Mouse (Mus musculus): ENCODE data around the gene Cadm1. TPM values are rescaled to one million over a fixed set of nuclear protein-coding genes. Genes with fewer than 3 reads are reported as not detected.

Cadm1 gene
- polyA plus RNA-seq, 1 experiment = not detected

DNA sequence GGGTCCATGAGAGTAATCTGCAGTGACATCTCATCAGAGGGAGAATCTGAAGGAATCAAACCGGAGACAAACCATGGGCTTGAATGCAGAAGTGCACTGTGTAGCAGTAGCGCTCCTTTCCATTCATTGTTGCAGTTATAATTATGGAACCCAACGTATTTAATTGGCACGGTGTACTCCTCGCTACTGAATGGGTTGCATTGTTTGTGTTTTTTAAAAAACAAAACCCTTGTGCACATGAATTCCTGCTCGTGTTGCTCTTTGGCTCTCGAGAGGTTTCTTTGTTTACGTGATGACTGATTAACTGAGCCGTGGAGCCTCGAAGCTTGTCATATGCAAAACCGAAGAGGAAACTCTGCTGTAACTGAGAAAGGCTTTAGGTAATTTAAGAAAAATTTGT is 45.8 kb downstream of the Cadm1 start:
- TF ChIP-seq GATA1 (IDR thresholded peaks at IDR 0.05; ENCODE audit: low read length) = no peak

DNA sequence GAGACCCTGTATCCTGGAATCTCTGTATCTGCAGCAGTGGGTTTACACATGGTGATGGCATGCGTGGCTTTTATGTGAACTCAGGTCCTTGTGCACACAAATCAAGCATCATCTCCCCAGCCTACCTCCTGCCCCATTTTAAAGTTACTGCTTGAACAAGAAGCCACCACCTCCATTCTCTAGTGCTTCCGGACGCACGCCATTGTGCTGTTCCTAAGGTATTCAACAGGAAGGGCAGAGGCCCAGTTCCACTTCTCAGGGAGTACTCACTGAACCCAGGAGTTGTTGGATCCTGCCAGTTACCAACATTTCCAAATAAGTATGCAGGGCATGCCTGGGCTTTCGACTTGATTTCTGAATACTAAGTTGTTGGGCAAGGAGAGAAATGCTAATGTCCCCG is 49.5 kb downstream of the Cadm1 start:
- no peak for TF ChIP-seq GATA1 (IDR thresholded peaks at IDR 0.05; ENCODE audit: low read length)

DNA sequence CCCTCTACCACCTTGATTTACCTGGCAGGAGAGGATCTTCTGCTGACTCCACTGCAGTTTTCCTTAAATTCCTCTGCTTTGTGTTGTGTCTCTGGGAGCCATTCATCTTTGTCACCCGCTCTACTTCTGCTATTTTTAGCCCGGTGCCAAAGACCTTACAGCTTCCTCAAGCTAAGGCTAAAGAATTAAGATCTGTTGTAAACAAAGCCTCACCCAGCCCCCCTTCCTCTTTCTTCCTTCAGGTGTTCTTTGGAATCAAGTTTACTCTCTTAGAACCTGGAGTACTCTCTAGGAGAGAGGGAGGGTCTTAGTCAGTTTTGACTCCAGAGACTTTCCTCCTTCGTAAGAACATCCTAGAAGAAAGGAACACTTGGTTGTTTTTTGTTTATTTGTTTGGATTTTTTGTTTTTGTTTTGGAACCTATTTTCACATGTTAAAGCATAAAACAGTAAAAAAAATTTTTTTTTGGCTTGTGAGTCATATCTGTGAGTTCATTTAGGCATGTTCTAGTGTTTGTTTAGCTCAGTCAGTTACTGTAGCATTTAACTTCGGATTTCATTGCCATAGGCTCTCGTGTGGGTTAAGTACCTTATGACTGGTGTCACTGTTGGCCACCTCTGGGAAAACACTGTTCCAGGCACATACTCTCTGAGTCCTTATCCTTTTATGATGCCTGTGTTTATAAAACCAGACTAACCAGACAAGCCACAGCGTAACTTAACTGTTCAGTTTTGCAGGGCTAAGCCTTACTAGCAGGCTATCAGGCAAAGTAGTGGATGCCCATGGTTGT is 51.8 kb downstream of the Cadm1 start:
- no peak for TF ChIP-seq GATA1 (IDR thresholded peaks at IDR 0.05; ENCODE audit: low read length)

DNA sequence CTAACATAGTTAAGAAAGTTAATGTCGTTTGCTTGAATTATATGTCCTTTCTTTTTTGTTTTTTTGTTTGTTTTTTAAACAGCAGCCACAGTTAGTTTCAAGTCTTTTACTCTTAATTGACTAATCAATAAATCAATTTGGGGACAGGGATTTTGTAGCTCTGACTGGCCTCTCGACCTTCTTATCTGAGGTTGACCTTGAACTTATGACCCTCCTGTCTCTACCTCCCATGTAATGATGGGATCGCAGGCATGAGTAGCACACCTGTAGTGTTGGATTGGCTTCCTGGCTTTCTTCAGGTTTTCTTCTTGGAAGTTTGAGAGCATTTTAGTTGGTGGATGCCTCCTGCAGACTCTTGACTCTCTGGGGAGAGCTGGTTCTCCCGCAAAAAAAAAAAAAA is 53.3 kb downstream of the Cadm1 start:
- no peak for TF ChIP-seq GATA1 (IDR thresholded peaks at IDR 0.05; ENCODE audit: low read length)

DNA sequence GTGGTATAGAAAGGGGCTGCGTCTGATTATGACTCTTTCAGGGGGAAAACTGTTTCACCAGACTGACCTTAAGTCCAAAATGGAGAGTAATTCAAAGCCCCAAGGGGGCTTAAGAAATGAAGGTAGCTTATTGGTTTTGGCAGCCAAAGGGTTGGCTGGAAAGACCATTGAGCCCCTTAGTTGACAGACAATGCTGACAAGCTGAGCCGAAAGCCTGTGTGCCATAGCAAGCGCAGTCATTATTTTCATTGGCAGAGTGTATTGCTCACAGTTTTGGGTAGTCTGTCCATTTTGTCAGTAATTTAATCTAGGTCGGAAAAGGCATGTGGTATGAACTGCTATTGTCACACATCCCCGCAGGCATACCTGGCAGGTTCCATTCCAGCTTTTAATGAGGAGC is 56.2 kb downstream of the Cadm1 start:
- no peak for TF ChIP-seq GATA1 (IDR thresholded peaks at IDR 0.05; ENCODE audit: low read length)

DNA sequence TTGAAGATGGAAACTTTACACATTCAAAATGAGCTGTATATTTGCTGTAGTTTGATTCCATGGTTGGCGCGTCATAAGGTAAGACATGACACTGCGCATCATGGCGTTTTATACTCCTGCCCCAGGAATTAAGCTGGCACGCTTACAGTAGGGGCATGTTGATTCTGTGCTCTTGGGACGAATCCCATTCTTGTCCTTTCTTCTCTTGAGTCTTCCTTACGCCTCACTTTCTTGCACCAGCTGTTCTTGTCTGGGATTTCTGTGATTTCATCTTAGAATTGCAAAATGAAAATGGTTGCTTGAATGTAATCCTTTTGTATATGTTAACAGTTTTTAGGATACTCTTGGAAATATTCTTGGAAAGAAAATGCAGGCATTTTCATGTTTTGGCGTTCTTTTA is 56.9 kb downstream of the Cadm1 start:
- no peak for TF ChIP-seq GATA1 (IDR thresholded peaks at IDR 0.05; ENCODE audit: low read length)

DNA sequence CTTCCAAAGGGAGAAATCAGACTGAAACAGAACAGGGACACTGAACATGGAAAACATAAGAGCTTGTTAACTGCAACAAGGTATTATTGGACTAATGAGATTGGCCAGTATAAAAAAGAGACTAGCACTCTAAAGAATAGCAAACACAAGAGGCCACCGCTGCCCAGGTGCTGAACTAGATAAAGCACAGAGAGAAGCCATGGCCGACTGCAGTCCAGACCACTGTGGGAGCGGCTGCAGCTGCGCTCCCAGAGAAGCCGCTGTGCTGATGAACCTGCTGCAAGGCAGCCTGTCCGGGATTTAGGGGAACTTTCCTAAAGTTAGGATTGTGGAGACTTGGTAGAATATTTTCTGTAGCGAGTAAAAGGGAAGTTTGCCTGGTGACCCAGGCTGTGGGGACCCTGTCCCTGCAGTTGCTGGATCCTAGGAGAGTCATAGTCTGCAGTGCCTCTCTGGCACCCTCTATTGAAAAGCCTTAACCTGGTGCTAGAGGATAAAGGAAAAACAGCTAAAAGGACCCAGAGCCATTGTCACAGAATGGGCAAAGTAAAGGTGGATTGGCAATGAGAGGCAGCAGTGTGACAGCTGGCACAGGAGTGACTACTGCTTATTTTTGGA is 57.7 kb downstream of the Cadm1 start:
- no peak for TF ChIP-seq GATA1 (IDR thresholded peaks at IDR 0.05; ENCODE audit: low read length)

DNA sequence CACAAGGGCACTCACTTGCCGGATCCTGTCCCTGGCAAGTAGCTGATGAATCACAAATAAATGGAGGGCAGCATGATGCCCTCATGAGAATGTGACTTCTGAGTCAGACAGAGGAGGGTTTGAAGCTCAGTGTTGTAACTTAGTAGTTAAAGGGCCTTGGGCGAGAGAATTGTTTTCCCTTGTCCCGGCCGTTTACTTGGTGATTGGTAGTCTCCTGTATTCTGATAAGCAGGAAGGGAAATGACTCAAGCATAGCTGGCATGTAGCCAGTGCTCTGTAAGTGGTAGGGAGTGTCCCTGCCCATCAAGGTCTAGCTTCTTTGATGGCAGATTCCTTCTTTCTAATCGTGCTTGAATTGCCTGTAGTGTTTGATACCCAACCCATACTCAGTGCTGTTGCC is 59.9 kb downstream of the Cadm1 start:
- no peak for TF ChIP-seq GATA1 (IDR thresholded peaks at IDR 0.05; ENCODE audit: low read length)

DNA sequence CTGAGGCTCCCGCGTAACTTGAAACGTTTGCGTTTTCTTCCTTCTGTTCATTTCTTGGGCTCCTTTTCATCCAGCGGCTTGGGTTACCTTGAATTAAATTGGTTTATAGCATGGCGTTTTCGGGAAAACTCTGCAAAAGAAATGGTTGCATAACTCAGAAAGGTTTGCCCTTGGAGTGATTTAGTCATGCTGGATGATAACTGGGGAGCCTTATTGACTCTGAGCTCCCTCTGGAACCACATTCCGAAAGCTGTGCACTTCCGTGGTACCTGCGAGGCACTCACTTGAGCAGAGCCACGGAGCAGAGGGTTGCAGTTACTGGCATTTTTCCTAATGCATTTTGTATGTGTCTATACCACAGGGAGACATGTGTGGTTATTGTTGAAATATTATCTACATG is 71.6 kb downstream of the Cadm1 start:
- TF ChIP-seq GATA1 (IDR thresholded peaks at IDR 0.05; ENCODE audit: low read length) = no peak

DNA sequence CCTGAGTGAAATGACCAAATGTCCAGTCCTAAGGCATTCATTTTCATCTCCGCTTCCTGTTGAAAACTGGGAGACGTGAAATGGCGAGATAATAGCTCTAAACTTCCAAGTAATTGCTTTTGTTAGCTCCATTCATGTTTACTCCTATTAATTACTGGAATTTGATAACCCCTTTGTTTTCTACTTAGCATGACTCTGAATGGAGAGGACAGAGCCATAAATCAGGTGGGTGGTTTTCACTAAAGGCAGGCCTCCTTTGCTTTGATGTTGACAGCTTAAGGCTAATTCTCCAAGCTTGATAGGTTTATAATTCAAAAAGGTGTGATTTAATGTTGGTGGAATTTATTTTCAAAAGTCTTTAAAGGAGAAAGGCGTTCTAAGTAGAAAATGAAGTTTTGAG is 74.0 kb downstream of the Cadm1 start:
- TF ChIP-seq GATA1 (IDR thresholded peaks at IDR 0.05; ENCODE audit: low read length) = no peak

DNA sequence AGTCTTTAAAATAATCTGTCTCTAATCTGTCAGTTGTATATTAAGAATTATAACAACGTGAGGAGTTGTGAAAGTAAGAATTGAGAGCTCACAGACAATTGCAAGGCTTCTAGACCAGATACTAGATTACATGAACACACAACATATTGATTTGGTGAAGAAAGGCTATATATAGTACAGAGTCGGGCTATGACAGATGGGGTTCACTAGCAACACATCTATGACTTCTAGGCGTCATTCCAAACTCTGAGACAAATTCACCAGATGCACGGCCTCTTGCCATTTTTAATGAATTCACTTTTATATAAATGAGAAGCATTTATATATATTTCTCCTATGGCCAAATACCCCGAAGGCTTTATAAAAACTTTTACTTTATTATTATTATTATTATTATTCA is 75.7 kb downstream of the Cadm1 start:
- TF ChIP-seq GATA1 (IDR thresholded peaks at IDR 0.05; ENCODE audit: low read length) = no peak

DNA sequence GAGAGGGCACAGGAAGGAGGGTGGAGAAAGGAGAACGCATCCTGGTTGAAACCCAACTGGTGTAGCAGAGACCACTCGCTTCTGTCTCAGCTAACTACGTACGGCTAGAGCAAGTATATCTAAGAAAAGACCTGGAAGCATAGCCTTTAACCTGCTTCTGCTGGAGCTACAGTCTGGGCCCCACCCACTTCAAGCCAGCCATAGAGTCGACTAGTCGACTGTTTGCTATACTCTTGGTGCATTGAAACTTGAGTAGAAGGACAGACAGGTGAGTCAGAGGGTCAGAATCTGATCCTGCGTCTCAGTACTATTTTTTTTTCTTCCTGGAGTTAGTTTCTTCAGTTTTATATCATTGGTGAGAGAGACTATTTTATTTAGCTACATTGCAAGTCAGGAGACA is 78.5 kb downstream of the Cadm1 start:
- no peak for TF ChIP-seq GATA1 (IDR thresholded peaks at IDR 0.05; ENCODE audit: low read length)

DNA sequence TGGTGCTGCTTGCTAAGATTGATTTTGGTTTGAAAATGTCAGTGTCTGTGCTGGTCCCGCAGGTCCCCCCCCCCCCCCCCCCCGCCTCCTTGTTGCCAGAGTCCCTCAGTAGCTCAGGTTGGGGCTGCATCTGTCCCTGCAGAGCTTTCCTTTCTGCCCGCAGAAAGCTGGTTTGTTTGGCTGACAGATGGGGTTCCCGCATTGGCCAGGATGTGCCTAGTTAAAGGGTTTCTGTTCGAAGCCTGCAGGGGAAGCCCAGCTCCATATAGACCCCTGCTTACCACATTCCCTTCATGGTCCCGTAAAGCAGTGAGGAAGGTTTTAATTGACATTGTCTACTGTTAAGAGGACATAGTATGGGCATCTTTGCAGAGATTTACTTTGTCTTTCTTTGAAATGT is 78.9 kb downstream of the Cadm1 start:
- no peak for TF ChIP-seq GATA1 (IDR thresholded peaks at IDR 0.05; ENCODE audit: low read length)

DNA sequence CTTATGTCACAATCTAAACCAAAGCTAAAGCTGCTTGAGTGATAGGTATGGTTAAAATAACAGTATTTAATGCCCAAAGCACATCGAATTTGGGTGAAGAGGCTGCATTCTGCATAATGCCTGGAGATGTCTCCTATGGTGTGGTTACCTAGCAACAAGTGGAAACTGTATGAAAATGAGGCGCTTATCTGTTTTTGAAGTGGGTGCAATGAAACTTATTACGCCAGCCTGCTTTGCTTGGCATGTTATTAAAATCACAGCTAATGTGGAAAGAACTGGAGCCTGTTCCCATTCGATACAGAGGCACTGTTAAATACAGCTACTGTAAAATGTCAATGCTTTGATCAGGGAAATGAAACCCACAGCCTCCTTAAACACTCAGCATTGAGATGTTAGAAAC is 79.5 kb downstream of the Cadm1 start:
- TF ChIP-seq GATA1 (IDR thresholded peaks at IDR 0.05; ENCODE audit: low read length) = no peak

DNA sequence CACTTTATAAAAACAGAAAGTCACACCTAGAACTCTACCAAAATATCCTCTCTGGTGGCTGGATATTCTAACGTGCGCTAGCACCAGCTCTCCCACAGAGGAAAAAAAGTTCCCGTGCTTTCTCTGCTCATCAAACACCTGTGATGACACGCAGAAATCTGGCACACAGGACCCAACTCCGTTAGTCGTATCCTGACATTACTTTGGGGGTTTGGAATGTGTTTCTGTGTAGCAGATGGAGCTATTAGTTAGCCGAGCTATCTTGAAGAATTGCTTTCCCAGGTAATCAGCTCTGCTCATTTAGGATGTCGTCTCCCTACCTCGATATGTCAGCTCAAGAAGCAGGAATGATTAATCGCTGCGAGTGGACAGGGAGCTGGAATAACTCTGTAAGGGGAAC is 80.3 kb downstream of the Cadm1 start:
- no peak for TF ChIP-seq GATA1 (IDR thresholded peaks at IDR 0.05; ENCODE audit: low read length)

DNA sequence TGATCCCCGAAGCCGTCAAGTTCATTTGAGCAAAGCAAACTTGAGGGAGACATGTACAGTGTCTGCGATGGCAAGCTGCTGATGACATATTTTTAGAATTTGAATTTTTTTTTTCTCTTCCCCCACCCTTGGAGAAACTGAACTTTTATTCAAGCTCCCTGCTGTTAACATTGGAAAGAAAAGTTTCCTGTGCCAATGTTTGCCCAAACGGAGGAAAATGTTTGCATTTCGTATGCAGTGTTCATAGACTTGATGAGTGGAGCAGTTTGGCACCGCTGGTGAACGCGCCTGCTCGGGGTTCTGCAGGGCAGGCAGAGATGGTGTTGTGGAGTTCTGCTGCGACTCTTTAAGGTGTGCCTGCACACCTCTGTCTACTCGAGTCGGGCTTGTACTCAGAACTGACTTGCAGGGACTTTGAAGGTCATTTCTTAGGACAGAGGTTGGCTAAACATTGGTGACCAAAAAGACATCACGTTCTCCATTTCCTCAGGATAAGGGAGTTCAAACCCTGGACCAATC is 83.0 kb downstream of the Cadm1 start:
- TF ChIP-seq GATA1 (IDR thresholded peaks at IDR 0.05; ENCODE audit: low read length) = no peak

DNA sequence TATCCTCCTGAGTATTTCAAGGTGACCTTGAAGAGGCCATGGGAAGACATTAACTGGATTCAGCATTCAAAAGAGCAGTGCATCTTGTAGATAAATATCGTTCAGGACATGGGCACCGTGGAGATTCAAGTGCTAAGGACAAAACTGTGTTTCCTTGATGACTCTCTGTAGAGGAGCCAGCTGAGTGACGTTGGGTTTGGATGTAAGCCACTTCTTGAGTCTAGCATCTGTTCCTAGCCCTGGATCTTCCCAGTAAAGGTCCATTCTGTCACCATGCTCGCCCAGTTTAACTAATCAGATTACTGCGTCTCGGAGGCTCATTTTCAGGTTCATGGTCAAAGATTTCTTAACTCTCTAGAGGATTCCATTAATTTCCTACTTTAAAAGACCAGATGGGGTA is 85.1 kb downstream of the Cadm1 start:
- TF ChIP-seq GATA1 (IDR thresholded peaks at IDR 0.05; ENCODE audit: low read length) = no peak

All from G1E-ER4 (cell line).